Mouse (Mus musculus): ENCODE results near the gene Tmem59. TPM values are rescaled to one million over a fixed set of nuclear protein-coding genes. Genes with fewer than 3 reads are reported as not detected.

Tmem59 gene
- polyA plus RNA-seq, 2 experiments, result 235 to 441 TPM

DNA sequence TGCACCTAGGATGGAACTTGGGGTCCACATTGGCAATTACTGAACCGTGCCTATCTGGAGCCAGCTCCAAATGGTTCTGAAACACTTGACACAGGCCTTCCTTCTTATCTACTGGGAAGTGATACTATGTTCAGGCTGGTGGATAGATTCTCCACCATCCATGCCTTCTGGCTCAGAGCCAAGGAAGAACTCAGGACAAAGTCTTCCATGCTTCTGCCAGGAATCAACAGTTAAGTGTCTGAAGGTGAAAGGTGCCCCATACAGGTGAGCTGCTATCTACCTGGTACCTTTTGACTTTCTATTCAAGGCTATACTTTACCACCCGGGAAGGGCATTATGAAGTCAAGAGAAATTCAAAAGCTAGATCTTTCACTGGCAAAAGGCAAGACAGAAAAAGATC is 60.1 kb downstream of the Tmem59 start:
- H3K27ac ChIP-seq (replicated peaks; ENCODE audit: low read depth, low read length), result no peak overlapping the region
- H3K4me3 ChIP-seq (replicated peaks; ENCODE audit: low read length), result no peak overlapping the region
- H3K9me3 ChIP-seq (ENCODE audit: control insufficient read depth, low read length), result no peaks in the 10 kb centered on the region
- H3K27me3 ChIP-seq (ENCODE audit: control insufficient read depth, insufficient read depth, low read length), result no peaks in the 10 kb centered on the region
- 93% methylated on average over 2 of the region's 2 CpGs for WGBS
- TF ChIP-seq POLR2A (IDR thresholded peaks at IDR 0.05; ENCODE audit: borderline replicate concordance, extremely low read depth, insufficient read depth, insufficient read length), result no peak
- ATAC-seq (ENCODE audit: low FRiP score, low read depth) (no peak), DNase-seq (ENCODE audit: low spot score) (no peak)
- no peak overlapping the region for H3K4me2 ChIP-seq (replicated peaks; ENCODE audit: low read depth, low read length, severe bottlenecking)
- no peaks in the 10 kb centered on the region for H3K4me1 ChIP-seq (ENCODE audit: control insufficient read depth, insufficient read depth, low read length)
- peaks cover 92% of the 10 kb centered on the region for H3K36me3 ChIP-seq (ENCODE audit: control insufficient read depth, insufficient read depth, low read length)
- H3K9ac ChIP-seq (ENCODE audit: low read depth, low read length, severe bottlenecking), result no peak overlapping the region

DNA sequence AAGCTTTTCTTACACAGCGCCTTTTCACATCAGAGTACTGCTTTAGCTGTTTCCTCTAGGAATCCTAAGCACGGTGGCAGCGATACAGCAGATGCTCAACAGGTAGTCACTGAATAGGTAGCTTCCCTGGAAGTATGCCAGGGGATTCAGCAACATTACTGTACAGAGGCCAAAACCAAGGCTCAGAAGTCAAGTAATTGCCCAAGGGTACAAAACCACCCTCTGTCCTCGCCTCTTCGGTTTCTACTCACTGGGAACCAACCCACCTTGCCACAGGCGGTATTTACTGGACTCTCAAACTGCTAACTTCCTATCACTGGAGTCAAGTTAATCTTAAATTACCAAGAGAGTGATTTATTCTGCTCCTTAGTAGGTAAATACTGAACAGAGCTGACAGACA is 62.0 kb downstream of the Tmem59 start:
- no peaks in the 10 kb centered on the region for H3K27me3 ChIP-seq (ENCODE audit: control insufficient read depth, insufficient read depth, low read length)
- no peak overlapping the region for H3K4me2 ChIP-seq (replicated peaks; ENCODE audit: low read depth, low read length, severe bottlenecking)
- no peak overlapping the region for H3K4me3 ChIP-seq (replicated peaks; ENCODE audit: low read length)
- ATAC-seq (ENCODE audit: low FRiP score, low read depth) (no peak), DNase-seq (ENCODE audit: low spot score) (no peak)
- H3K9ac ChIP-seq (ENCODE audit: low read depth, low read length, severe bottlenecking), result no peak overlapping the region
- H3K9me3 ChIP-seq (ENCODE audit: control insufficient read depth, low read length), result no peaks in the 10 kb centered on the region
- H3K4me1 ChIP-seq (ENCODE audit: control insufficient read depth, insufficient read depth, low read length), result 0 out of 2 replicates have a peak, but pooled peaks cover under 1% of the 10 kb centered on the region
- WGBS, result 95% methylated on average over 6 of the region's 6 CpGs
- TF ChIP-seq POLR2A (IDR thresholded peaks at IDR 0.05; ENCODE audit: borderline replicate concordance, extremely low read depth, insufficient read depth, insufficient read length), result no peak
- no peak overlapping the region for H3K27ac ChIP-seq (replicated peaks; ENCODE audit: low read depth, low read length)
- H3K36me3 ChIP-seq (ENCODE audit: control insufficient read depth, insufficient read depth, low read length), result peaks cover 90% of the 10 kb centered on the region

DNA sequence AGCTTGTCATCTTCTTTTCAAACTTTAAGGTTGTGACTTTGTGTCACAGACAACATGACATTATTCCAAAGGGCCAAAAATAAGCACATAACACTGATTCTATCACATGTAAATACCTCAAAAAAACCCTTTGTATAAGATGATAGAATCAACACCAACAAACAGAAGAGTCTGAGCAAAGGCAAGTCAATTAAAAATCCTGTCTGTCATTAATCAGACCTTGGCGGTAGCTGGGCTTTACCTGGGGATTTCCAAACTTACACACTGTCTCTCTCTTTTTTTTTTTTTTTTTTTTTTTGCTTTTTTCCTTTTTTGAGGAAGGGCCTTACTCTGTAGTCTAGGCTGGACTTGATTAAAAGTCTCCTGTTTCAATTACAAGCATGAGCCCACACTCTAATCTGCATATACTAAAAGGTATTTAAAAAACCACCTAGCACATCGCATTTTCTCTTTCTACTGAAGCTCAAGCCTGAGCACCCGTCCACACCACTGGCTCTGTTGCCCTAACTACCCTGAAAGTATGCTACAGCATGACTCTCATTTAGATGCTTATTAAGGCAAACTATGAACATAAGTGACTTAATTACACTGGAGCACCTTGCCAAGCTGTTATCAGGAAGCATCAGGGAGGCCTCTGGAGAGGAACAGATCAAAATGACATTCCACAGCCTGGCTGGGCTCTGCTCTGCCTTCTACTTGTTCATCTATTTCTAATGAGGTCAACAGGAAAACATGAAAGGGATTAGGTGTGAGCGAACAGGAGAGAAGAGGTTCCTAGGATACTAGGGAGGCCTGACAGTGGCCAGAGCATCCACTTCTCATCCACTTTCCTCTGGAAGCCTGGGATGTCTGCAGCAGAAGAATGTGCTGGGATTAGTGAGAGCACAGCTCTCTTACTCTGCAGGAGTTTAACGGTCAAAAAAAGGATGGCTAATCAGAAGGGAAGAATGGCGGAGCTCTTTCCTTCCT is 65.5 kb downstream of the Tmem59 start:
- ATAC-seq (ENCODE audit: low FRiP score, low read depth) (no peak), DNase-seq (ENCODE audit: low spot score) (no peak)
- Histone ChIP-seq H3K4me3 (replicated peaks; ENCODE audit: low read length) (no peak overlapping the region), H3K27me3 (ENCODE audit: control insufficient read depth, insufficient read depth, low read length) (no peaks in the 10 kb centered on the region), H3K4me2 (replicated peaks; ENCODE audit: low read depth, low read length, severe bottlenecking) (no peak overlapping the region), H3K27ac (replicated peaks; ENCODE audit: low read depth, low read length) (no peak overlapping the region), H3K9ac (ENCODE audit: low read depth, low read length, severe bottlenecking) (no peak overlapping the region), H3K36me3 (ENCODE audit: control insufficient read depth, insufficient read depth, low read length) (peaks cover 69% of the 10 kb centered on the region), H3K4me1 (ENCODE audit: control insufficient read depth, insufficient read depth, low read length) (peaks cover 9% of the 10 kb centered on the region), H3K9me3 (ENCODE audit: control insufficient read depth, low read length) (no peaks in the 10 kb centered on the region)
- no peak for TF ChIP-seq POLR2A (IDR thresholded peaks at IDR 0.05; ENCODE audit: borderline replicate concordance, extremely low read depth, insufficient read depth, insufficient read length)
- WGBS, result 67% methylated on average over 6 of the region's 6 CpGs

DNA sequence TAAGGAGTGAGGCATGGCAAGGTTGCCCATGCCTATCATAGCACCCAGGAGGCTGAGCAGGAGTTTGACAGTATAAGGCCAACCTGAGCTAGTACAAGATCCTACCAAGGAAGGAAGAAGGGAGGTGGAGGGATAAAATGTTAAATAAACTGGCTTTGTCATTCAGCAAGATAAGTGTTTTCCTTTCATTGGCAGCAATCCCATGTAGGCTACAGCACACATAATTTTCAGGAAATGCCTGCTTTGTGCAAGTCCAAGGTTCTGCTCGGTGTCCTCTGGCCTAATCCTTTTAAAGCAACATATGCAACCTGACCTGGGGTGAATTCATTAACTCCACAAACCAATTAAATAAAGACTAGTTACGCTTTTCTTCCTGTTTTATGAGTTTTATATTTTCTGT is 67.2 kb downstream of the Tmem59 start:
- DNase-seq (ENCODE audit: low spot score) (no peak), ATAC-seq (ENCODE audit: low FRiP score, low read depth) (no peak)
- H3K4me3 ChIP-seq (replicated peaks; ENCODE audit: low read length), result no peak overlapping the region
- no peak for TF ChIP-seq POLR2A (IDR thresholded peaks at IDR 0.05; ENCODE audit: borderline replicate concordance, extremely low read depth, insufficient read depth, insufficient read length)
- no peak overlapping the region for H3K4me2 ChIP-seq (replicated peaks; ENCODE audit: low read depth, low read length, severe bottlenecking)
- WGBS, result 19% methylated on average over 2 of the region's 2 CpGs
- no peaks in the 10 kb centered on the region for H3K27me3 ChIP-seq (ENCODE audit: control insufficient read depth, insufficient read depth, low read length)
- H3K4me1 ChIP-seq (ENCODE audit: control insufficient read depth, insufficient read depth, low read length), result peaks cover 12% of the 10 kb centered on the region
- H3K36me3 ChIP-seq (ENCODE audit: control insufficient read depth, insufficient read depth, low read length), result peaks cover 54% of the 10 kb centered on the region
- no peak overlapping the region for H3K9ac ChIP-seq (ENCODE audit: low read depth, low read length, severe bottlenecking)
- H3K9me3 ChIP-seq (ENCODE audit: control insufficient read depth, low read length), result no peaks in the 10 kb centered on the region
- no peak overlapping the region for H3K27ac ChIP-seq (replicated peaks; ENCODE audit: low read depth, low read length)

DNA sequence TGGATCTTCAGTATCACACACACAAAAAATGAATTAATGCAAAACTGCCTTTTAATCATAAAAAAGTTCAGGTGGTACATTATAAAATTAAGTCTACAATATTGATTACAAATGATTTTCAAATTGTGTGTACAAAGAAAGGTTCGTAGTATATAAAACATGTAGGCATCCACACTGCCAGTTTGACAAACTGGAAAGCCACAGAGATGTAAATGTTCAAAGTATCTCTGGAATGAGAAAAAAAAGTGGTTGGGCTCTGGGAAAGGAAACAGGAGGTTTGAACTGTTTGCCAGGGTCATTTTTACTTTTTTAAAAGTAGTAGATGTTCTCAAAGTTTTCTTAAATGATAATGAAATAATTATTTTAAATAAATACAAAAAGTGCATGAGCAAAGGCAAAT is 67.8 kb downstream of the Tmem59 start:
- Histone ChIP-seq H3K4me3 (replicated peaks; ENCODE audit: low read length) (no peak overlapping the region), H3K9ac (ENCODE audit: low read depth, low read length, severe bottlenecking) (no peak overlapping the region), H3K9me3 (ENCODE audit: control insufficient read depth, low read length) (no peaks in the 10 kb centered on the region), H3K4me1 (ENCODE audit: control insufficient read depth, insufficient read depth, low read length) (peaks cover 14% of the 10 kb centered on the region), H3K27ac (replicated peaks; ENCODE audit: low read depth, low read length) (no peak overlapping the region), H3K4me2 (replicated peaks; ENCODE audit: low read depth, low read length, severe bottlenecking) (no peak overlapping the region), H3K27me3 (ENCODE audit: control insufficient read depth, insufficient read depth, low read length) (no peaks in the 10 kb centered on the region), H3K36me3 (ENCODE audit: control insufficient read depth, insufficient read depth, low read length) (peaks cover 47% of the 10 kb centered on the region)
- DNase-seq (ENCODE audit: low spot score) (no peak), ATAC-seq (ENCODE audit: low FRiP score, low read depth) (no peak)
- no peak for TF ChIP-seq POLR2A (IDR thresholded peaks at IDR 0.05; ENCODE audit: borderline replicate concordance, extremely low read depth, insufficient read depth, insufficient read length)
- WGBS, result 62% methylated on average over 1 of the region's 1 CpGs
